Mouse (Mus musculus) midbrain, embryonic 15.5 days (tissue): ENCODE measurements at regions not wholly inside any gene's neighbourhood (a gene's known extent, or its start where the extent isn't known, plus 50 kb on each side); places are given as distances from the start of the nearest gene placed in this dataset.

ENCODE experiments used
- ATAC-seq: fragments of 200-750 bp; cut with Nextera tagmentation; replicated peaks from 2 replicates; pipeline ENCODE4 v1.8.0; 2017; ENCODE audit warnings: moderate TSS enrichment
- H3K27ac ChIP-seq: fragments of 300-500 bp; sonication (generic); 2 replicates; pipeline ENCODE4 v1.5.1; 2015; ENCODE audit warnings: mild to moderate bottlenecking, inconsistent platforms
- H3K27me3 ChIP-seq: fragments of 300-500 bp; sonication (generic); replicated peaks from 2 replicates; pipeline ENCODE4 v1.6.1; 2015; ENCODE audit warnings: inconsistent platforms
- H3K36me3 ChIP-seq: fragments of 300-500 bp; sonication (generic); replicated peaks from 2 replicates; pipeline ENCODE4 v1.6.1; 2015; ENCODE audit warnings: inconsistent platforms
- H3K4me1 ChIP-seq: fragments of 300-500 bp; sonication (generic); 2 replicates; pipeline ENCODE4 v1.6.1; 2015; ENCODE audit warnings: inconsistent platforms
- H3K4me2 ChIP-seq: fragments of 300-500 bp; sonication (generic); 2 replicates; pipeline ENCODE4 v1.6.1; 2015; ENCODE audit warnings: inconsistent platforms, mild to moderate bottlenecking, moderate library complexity
- H3K4me3 ChIP-seq: fragments of 300-500 bp; sonication (generic); 2 replicates; pipeline ENCODE4 v1.5.1; 2015; ENCODE audit warnings: mild to moderate bottlenecking, inconsistent platforms
- H3K9ac ChIP-seq: fragments of 300-500 bp; sonication (generic); 2 replicates; pipeline ENCODE4 v1.6.1; 2015; ENCODE audit warnings: mild to moderate bottlenecking, inconsistent platforms
- H3K9me3 ChIP-seq: fragments of 300-500 bp; sonication (generic); 2 replicates; pipeline ENCODE4 v1.6.1; 2016; ENCODE audit warnings: inconsistent platforms
- WGBS: fragments of 180-500 bp; shearing (Covaris S2); methylation state at CpG from one replicate; pipeline ENCODE4 v1.1.7; 2015; ENCODE audit warnings: mixed read lengths; 5-methylcytosine and 5-hydroxymethylcytosine counted together

GRCm38 (mm10) chr7:36507895-36508431 lies 190.0 kb upstream of the Tshz3 start:
- 0 out of 2 replicates have a peak, but pooled peaks cover 2% of the 10 kb centered on the region for H3K27me3 ChIP-seq
- no peak overlapping the region for H3K4me2 ChIP-seq
- no peak for ATAC-seq
- H3K4me1 ChIP-seq: peaks cover 9% of the 10 kb centered on the region
- no peaks in the 10 kb centered on the region for H3K9me3 ChIP-seq
- no peak overlapping the region for H3K4me3 ChIP-seq
- no peak overlapping the region for H3K27ac ChIP-seq
- no peak overlapping the region for H3K9ac ChIP-seq
- H3K36me3 ChIP-seq: no peaks in the 10 kb centered on the region
- WGBS: 87% methylated on average over 9 of the region's 9 CpGs

DNA sequence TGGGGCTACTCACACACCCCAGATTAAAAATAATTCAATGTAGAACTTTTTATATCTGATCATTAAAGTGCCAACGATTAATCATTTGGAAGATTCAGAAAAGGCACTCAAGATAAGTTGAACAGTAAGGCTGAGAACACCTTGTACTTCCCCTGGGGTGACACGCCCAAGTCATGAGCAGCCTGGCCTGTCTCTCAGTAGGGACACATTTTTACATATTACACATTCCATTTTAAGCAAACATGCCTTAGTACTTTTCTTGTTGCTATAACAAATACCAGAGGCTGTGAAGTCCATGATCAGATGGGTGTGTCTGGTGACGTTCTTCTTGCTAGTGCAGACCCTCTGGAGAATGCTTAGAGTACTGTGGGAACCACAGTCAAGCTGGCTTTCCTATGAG lies 184.2 kb upstream of the Tshz3 start:
- Histone ChIP-seq H3K27ac (no peak overlapping the region), H3K4me2 (no peak overlapping the region), H3K27me3 (no peaks in the 10 kb centered on the region), H3K4me1 (no peaks in the 10 kb centered on the region), H3K9me3 (no peaks in the 10 kb centered on the region), H3K9ac (no peak overlapping the region), H3K4me3 (no peak overlapping the region), H3K36me3 (no peaks in the 10 kb centered on the region)
- WGBS: 89% methylated on average over 3 of the region's 3 CpGs
- no peak for ATAC-seq

GRCm38 (mm10) chr7:36516094-36516663 lies 181.7 kb upstream of the Tshz3 start:
- Histone ChIP-seq H3K4me2 (no peak overlapping the region), H3K9ac (no peak overlapping the region), H3K36me3 (no peaks in the 10 kb centered on the region), H3K27ac (no peak overlapping the region), H3K27me3 (no peaks in the 10 kb centered on the region), H3K4me3 (no peak overlapping the region), H3K9me3 (no peaks in the 10 kb centered on the region), H3K4me1 (no peaks in the 10 kb centered on the region)
- ATAC-seq: no peak
- 71% methylated on average over 7 of the region's 7 CpGs for WGBS

DNA sequence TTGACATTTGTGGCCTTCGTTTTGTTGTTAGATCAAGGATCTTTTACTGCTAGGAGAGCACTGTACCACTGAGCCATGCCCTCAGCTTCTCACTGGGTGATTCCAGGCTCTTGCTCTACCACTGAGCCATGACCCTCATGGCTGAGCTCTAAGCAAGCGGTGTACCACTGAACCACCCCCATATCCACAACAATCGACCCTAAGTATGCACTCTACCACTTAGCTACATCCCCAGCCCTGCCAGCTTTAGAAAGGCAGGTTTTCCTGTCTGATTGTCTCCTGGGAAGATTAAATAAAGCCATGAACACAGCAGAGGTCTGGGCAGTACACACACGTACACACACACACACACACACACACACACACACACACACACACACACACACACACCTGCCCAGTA lies 178.9 kb upstream of the Tshz3 start:
- H3K4me3 ChIP-seq: no peak overlapping the region
- WGBS: 75% methylated on average over 4 of the region's 4 CpGs
- ATAC-seq: no peak
- no peak overlapping the region for H3K4me2 ChIP-seq
- no peaks in the 10 kb centered on the region for H3K9me3 ChIP-seq
- H3K27ac ChIP-seq: no peak overlapping the region
- H3K9ac ChIP-seq: no peak overlapping the region
- no peaks in the 10 kb centered on the region for H3K27me3 ChIP-seq
- H3K4me1 ChIP-seq: no peaks in the 10 kb centered on the region
- no peaks in the 10 kb centered on the region for H3K36me3 ChIP-seq

DNA sequence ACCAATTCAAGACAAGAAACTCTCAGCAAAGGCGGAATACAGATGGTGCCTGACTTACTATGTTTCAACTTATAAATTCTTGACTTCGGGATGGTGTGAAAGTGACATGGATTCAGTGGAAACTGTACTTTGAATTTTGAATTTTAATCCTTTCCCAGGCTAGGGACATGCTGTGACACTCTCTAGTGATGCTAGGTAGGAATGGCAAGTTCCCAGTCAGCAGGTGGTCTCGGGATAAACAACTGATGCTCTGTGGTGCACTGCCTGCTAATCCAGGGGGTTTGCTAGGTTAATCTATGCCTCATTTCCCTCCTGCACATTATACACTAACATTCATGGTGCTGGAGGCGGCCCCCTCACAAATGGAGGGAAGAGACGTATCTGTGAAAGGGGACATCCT lies 175.0 kb upstream of the Tshz3 start:
- H3K4me1 ChIP-seq: no peaks in the 10 kb centered on the region
- no peak overlapping the region for H3K27ac ChIP-seq
- no peak overlapping the region for H3K9ac ChIP-seq
- ATAC-seq: no peak
- 70% methylated on average over 5 of the region's 5 CpGs for WGBS
- no peak overlapping the region for H3K4me3 ChIP-seq
- no peaks in the 10 kb centered on the region for H3K9me3 ChIP-seq
- no peaks in the 10 kb centered on the region for H3K36me3 ChIP-seq
- H3K4me2 ChIP-seq: no peak overlapping the region
- H3K27me3 ChIP-seq: no peaks in the 10 kb centered on the region

- H3K4me3 ChIP-seq: no peak overlapping the region
- no peak for ATAC-seq
- H3K27ac ChIP-seq: no peak overlapping the region
- H3K27me3 ChIP-seq: no peaks in the 10 kb centered on the region
- H3K9me3 ChIP-seq: no peaks in the 10 kb centered on the region
- H3K4me1 ChIP-seq: no peaks in the 10 kb centered on the region; the same call in 1 of the 2 replicates
- H3K4me2 ChIP-seq: no peak overlapping the region
- H3K36me3 ChIP-seq: no peaks in the 10 kb centered on the region
- H3K9ac ChIP-seq: no peak overlapping the region
- WGBS: 46% methylated on average over 7 of the region's 7 CpGs
Observed at GRCm38 (mm10) chr7:36526148-36526547, 171.8 kb upstream of the Tshz3 start.

GRCm38 (mm10) chr7:36526692-36527091 lies 171.2 kb upstream of the Tshz3 start:
- 21% methylated on average over 3 of the region's 3 CpGs for WGBS
- Histone ChIP-seq H3K4me2 (no peak overlapping the region), H3K4me1 (no peaks in the 10 kb centered on the region; the same call in 1 of the 2 replicates), H3K9me3 (no peaks in the 10 kb centered on the region), H3K27ac (no peak overlapping the region), H3K4me3 (no peak overlapping the region), H3K27me3 (no peaks in the 10 kb centered on the region), H3K9ac (no peak overlapping the region), H3K36me3 (no peaks in the 10 kb centered on the region)
- no peak; the same call in 1 of the 2 replicates for ATAC-seq

- H3K9ac ChIP-seq: no peak overlapping the region
- H3K36me3 ChIP-seq: no peaks in the 10 kb centered on the region
- no peak for ATAC-seq
- no peak overlapping the region for H3K4me2 ChIP-seq
- H3K9me3 ChIP-seq: no peaks in the 10 kb centered on the region
- H3K4me1 ChIP-seq: no peaks in the 10 kb centered on the region; the same call in 1 of the 2 replicates
- no peaks in the 10 kb centered on the region for H3K27me3 ChIP-seq
- WGBS: 62% methylated on average over 15 of the region's 15 CpGs
- H3K4me3 ChIP-seq: no peak overlapping the region
- peak overlapping the region; percentile 45; the same call in 1 of the 2 replicates for H3K27ac ChIP-seq
Observed at GRCm38 (mm10) chr7:36529504-36530065, 168.3 kb upstream of the Tshz3 start.

DNA sequence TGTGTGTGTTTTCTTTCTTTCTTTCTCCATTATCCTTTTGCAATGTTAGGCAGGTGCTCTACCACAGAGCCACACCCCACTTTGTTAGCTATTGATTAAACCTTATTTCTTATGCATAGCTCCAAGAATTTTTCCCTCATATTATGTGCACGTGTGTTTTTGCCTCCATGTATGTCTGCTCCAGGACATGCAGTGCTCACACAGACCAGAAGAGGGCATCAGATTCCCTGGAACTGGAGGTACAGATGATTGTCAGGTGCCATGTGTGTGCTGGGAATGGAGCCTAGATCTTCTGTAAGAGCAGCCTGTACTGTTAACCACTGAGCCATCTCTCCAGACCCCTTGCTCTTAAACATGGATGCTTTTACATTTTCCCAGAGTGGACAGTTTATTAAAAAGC lies 166.4 kb upstream of the Tshz3 start:
- Histone ChIP-seq H3K4me1 (no peaks in the 10 kb centered on the region; the same call in 1 of the 2 replicates), H3K9ac (no peak overlapping the region), H3K36me3 (no peaks in the 10 kb centered on the region), H3K27me3 (no peaks in the 10 kb centered on the region), H3K27ac (no peak overlapping the region), H3K9me3 (no peaks in the 10 kb centered on the region), H3K4me2 (no peak overlapping the region), H3K4me3 (no peak overlapping the region)
- WGBS: 83% methylated on average over 1 of the region's 1 CpGs
- no peak for ATAC-seq

GRCm38 (mm10) chr7:36538111-36538510 lies 159.8 kb upstream of the Tshz3 start:
- Histone ChIP-seq H3K4me2 (no peak overlapping the region), H3K9me3 (no peaks in the 10 kb centered on the region), H3K9ac (no peak overlapping the region), H3K4me1 (no peaks in the 10 kb centered on the region), H3K27ac (no peak overlapping the region), H3K4me3 (no peak overlapping the region), H3K36me3 (no peaks in the 10 kb centered on the region), H3K27me3 (no peaks in the 10 kb centered on the region)
- ATAC-seq: no peak
- 85% methylated on average over 11 of the region's 11 CpGs for WGBS

DNA sequence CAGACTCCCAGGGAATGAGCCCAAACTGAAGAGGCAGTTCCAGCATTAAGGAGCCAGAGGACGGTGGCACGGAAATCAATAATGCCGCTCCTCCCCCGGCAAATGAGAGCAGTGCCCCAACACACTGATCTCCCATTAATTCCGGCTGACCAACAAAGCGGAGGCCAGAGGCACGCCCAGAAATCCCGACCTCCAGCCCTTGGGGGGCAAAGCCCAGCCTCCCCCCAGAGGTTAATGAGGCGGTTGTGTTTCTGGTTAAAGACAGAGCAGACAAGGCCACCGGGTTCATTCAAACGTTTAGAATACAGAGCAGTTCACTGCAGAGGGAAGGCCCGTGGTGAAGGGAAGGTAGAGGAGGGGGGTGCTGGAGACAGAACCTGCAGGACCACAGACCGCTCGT lies 149.9 kb upstream of the Tshz3 start:
- Histone ChIP-seq H3K9me3 (no peaks in the 10 kb centered on the region), H3K27me3 (no peaks in the 10 kb centered on the region), H3K36me3 (no peaks in the 10 kb centered on the region), H3K4me3 (no peak overlapping the region), H3K4me1 (no peaks in the 10 kb centered on the region), H3K4me2 (no peak overlapping the region), H3K27ac (no peak overlapping the region), H3K9ac (no peak overlapping the region)
- WGBS: 27% methylated on average over 14 of the region's 14 CpGs
- ATAC-seq: no peak

DNA sequence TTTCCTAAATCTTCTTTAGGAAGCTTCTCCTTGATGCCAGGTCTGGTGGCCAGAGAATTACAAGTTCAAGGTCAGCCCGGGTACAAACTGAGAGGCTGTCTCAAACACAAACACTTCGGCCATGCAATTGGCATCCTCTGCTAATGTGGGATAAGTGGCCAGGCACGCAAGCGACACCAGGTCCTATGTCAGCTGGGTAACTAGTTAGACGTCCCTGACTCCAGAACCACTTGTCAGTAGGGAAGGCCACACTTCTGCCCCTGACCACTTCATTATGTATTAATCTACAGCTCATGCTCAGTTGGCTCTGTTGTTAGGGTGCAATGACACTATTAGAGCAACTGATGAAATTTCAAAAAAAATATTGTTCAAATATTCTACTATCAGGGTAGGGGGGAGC lies 149.5 kb upstream of the Tshz3 start:
- H3K9ac ChIP-seq: no peak overlapping the region
- H3K9me3 ChIP-seq: no peaks in the 10 kb centered on the region
- H3K4me3 ChIP-seq: no peak overlapping the region
- no peaks in the 10 kb centered on the region for H3K36me3 ChIP-seq
- 77% methylated on average over 5 of the region's 5 CpGs for WGBS
- no peak overlapping the region for H3K4me2 ChIP-seq
- no peaks in the 10 kb centered on the region for H3K4me1 ChIP-seq
- H3K27ac ChIP-seq: no peak overlapping the region
- H3K27me3 ChIP-seq: no peaks in the 10 kb centered on the region
- ATAC-seq: no peak

- no peak overlapping the region for H3K4me3 ChIP-seq
- no peaks in the 10 kb centered on the region for H3K27me3 ChIP-seq
- WGBS: 80% methylated on average over 2 of the region's 2 CpGs
Observed at GRCm38 (mm10) chr7:36571061-36571460, 126.9 kb upstream of the Tshz3 start.

More at GRCm38 (mm10) chr7:36571061-36571460, 126.9 kb upstream of the Tshz3 start:
- ATAC-seq: no peak
- H3K4me2 ChIP-seq: no peak overlapping the region
- no peak overlapping the region for H3K9ac ChIP-seq
- no peaks in the 10 kb centered on the region for H3K4me1 ChIP-seq
- H3K36me3 ChIP-seq: no peaks in the 10 kb centered on the region
- H3K27ac ChIP-seq: no peak overlapping the region
- no peaks in the 10 kb centered on the region for H3K9me3 ChIP-seq
